Mouse (Mus musculus): ENCODE measurements around the gene Rec114.

Gene Rec114

DNA sequence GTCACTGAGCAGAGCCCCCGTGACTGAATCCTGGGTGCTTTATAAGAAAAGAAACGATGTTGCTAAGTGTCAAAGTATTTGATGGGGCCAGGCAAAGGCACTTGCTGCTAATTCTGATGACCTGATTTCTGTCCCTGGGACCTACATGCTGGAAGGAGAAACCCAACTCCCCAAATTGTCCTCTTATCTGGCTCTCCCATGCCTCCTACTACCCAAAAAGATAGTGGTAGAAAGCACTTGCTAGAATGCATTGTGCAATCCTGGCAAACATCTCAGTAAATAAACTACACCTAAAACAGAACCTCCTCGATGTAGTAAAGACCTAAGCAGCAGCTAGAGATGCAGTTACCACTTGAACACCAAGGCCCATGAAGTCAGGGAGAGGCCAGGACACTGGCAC, 81.0 kb downstream of the Rec114 start:
- H3K27me3 ChIP-seq (ENCODE audit: control insufficient read depth, insufficient read depth, low read length, poor library complexity, severe bottlenecking): no peaks in the 10 kb centered on the region
- H3K36me3 ChIP-seq (ENCODE audit: control insufficient read depth, insufficient read depth, low read length, poor library complexity, severe bottlenecking): peaks cover 5% of the 10 kb centered on the region; the same call in 1 of the 2 replicates
- DNase-seq (ENCODE audit: low read depth, low spot score): no peak

DNA sequence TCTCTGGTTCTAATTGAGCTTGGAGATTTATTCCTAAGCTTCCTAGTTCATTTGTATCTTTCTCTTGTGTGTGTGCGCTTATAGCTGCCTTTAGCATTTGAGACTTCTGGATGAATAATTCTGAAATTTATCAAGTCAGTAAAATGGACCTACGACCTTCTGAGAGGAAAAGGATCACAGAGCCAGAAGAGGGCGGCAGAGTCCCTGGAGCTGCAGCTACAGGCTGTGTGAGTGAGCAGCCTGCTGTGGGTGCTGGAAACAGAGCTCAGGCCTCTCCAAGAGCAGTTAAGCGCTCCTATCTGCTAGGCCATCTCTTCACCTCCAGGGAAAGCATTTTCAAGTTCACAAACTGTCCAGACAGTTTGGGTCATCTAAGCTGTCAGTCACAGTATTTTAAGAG, 81.8 kb downstream of the Rec114 start:
- Histone ChIP-seq H3K36me3 (ENCODE audit: control insufficient read depth, insufficient read depth, low read length, poor library complexity, severe bottlenecking) (peaks cover 5% of the 10 kb centered on the region; the same call in 1 of the 2 replicates), H3K27me3 (ENCODE audit: control insufficient read depth, insufficient read depth, low read length, poor library complexity, severe bottlenecking) (no peaks in the 10 kb centered on the region)
- DNase-seq (ENCODE audit: low read depth, low spot score): no peak

DNA sequence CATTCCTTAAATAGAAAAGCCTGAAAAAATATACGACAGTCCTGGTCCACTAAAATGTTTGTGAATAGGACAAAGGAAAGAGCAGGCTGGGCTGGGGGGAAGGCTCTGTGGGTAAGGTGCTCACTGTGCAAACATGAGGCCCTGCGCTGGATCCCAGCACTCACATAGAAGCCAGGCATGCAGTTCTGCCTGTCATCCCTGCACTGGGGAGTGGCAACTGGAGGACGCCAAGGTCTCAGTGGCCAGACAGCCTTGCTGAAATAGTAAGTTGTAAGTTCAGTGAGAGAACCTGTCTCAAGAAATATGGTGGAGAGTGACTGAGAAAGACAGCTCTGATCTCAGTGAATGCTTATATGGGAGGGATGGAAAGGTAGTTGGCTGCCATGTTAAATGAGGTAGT, 83.1 kb downstream of the Rec114 start:
- no peak for DNase-seq (ENCODE audit: low read depth, low spot score)
- peaks cover 3% of the 10 kb centered on the region for H3K36me3 ChIP-seq (ENCODE audit: control insufficient read depth, insufficient read depth, low read length, poor library complexity, severe bottlenecking)
- no peaks in the 10 kb centered on the region for H3K27me3 ChIP-seq (ENCODE audit: control insufficient read depth, insufficient read depth, low read length, poor library complexity, severe bottlenecking)

DNA sequence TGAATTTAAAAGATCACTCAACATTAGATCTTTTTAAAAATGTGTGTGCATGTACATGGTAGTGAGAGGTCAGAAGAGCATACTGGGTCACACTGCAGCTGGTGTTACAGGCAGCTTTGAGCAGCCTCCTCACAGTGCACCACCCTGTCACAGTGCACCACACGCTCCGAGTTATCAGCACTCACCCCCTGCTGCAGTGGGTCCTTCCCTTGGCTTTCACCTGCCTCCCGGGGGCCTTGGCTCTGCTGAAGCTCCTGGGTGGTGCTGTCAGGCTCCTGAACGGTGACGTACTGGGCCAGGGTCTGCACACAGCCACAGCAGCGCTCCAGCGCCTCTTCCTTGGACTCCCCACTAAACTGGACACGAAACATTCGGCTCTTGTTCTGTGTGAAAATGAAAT, 83.8 kb downstream of the Rec114 start:
- peaks cover 2% of the 10 kb centered on the region for H3K36me3 ChIP-seq (ENCODE audit: control insufficient read depth, insufficient read depth, low read length, poor library complexity, severe bottlenecking)
- no peaks in the 10 kb centered on the region for H3K27me3 ChIP-seq (ENCODE audit: control insufficient read depth, insufficient read depth, low read length, poor library complexity, severe bottlenecking)
- no peak for DNase-seq (ENCODE audit: low read depth, low spot score)

DNA sequence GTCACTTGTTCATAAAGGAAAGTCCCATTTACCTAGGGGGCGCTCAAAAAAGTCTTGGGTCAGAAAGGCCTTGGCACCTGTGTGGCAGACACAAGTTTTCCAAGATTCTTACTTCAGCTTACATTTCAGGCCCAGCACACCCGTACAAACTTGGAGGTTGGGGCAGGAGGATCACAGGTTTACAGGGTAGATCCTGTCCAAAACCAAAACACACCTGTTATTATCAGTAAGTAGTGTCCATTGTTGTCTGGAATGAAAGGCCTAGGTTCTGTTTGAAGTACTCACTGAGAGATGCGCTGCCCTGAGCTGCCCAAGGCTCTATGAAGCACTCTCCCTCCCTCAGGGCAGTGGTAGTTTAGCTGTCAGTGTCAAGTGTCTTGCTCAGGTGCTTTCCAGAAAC, 84.4 kb downstream of the Rec114 start:
- no peaks in the 10 kb centered on the region for H3K27me3 ChIP-seq (ENCODE audit: control insufficient read depth, insufficient read depth, low read length, poor library complexity, severe bottlenecking)
- DNase-seq (ENCODE audit: low read depth, low spot score): no peak
- H3K36me3 ChIP-seq (ENCODE audit: control insufficient read depth, insufficient read depth, low read length, poor library complexity, severe bottlenecking): peaks cover 2% of the 10 kb centered on the region

DNA sequence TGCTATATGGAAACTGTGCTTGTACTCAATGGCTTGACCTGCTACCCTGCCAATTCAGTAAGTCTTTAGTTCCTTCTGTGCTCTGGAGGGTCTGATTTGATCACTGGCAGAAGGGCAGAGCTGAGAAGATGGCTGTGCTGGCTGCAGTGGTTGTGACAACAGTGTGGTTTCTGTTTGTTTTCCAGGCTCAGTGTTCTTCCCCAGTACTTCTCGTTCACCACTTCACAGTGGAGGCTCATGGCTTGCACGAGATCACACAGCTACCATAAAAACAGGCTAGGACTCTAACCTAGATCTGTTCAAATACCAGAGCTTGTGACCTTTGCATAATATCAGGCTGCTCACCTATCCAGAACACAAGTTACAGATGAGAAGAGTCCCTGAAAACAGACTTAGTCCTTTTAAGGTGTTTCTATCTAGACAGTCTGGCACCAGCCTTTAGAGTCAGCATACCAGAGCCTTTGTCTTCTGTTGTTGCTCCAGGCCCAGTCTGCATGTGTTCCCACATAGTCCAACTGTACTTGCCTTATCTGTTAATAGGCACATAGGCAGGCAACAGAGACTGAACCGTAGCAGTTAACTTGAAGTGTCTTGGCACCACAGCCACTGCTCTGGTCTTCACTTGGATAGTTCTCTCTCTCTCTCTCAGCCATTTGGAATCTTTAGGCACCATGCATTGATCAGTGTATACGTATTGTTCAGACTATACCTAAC, 85.0 kb downstream of the Rec114 start:
- Histone ChIP-seq H3K27me3 (ENCODE audit: control insufficient read depth, insufficient read depth, low read length, poor library complexity, severe bottlenecking) (no peaks in the 10 kb centered on the region), H3K36me3 (ENCODE audit: control insufficient read depth, insufficient read depth, low read length, poor library complexity, severe bottlenecking) (no peaks in the 10 kb centered on the region; the same call in 1 of the 2 replicates)
- DNase-seq (ENCODE audit: low read depth, low spot score): no peak

DNA sequence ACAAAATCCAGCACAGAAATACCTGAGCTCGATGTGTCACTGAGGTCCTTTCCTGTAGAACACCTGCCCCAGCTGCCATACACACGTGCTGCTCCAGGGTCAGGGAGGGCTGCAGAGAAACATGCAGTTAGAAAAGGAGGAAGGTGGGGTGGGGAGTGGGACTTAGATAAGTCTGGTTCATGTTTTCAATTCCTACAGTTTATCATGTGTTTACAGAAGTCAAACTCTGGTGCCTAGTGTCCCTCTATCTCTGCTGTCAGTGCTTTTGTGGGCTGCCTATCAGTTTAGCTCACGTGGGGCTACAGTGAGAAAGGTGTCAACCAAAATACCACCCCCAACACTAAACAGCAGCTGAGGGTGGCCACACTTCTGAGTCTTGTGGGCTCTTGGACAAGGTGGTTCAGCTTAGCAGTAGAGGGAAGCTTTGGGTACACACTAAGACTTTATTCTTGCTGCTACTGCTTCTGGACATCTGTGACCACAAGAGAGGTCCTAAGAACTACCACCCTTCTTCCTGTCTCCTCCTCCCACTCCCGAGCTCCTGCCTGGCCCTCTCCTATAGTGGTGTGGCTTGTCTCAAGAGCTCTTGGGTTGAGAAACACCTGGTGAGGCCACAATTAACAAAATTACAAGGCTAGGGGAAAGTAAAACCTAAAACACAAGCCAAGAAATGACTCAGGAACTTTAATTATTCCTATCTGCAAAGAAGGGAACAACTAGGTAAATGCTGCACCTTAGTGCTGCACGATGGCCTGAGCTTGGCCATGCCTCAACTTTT, 85.8 kb downstream of the Rec114 start:
- no peak for DNase-seq (ENCODE audit: low read depth, low spot score)
- Histone ChIP-seq H3K27me3 (ENCODE audit: control insufficient read depth, insufficient read depth, low read length, poor library complexity, severe bottlenecking) (no peaks in the 10 kb centered on the region), H3K36me3 (ENCODE audit: control insufficient read depth, insufficient read depth, low read length, poor library complexity, severe bottlenecking) (no peaks in the 10 kb centered on the region; the same call in 1 of the 2 replicates)

DNA sequence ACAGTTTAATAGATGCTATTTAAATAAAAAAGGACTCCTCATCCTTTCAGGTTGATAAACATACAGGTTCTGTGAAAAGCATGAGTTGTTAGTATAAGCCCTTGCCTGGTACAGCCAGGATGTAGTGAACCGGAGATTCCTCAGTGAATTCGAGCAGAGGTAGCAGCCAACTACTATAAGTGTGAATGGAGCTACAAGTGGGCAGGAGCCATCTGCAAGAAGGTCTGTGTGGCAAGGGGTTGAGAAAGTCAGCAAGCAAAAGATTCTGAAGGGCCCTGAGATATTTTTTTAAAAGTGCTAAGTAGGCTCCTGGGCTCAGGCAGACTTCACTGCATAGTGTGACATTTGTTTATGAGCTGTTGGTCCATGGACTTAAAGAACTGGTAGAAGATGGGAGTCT, 86.9 kb downstream of the Rec114 start:
- H3K36me3 ChIP-seq (ENCODE audit: control insufficient read depth, insufficient read depth, low read length, poor library complexity, severe bottlenecking): no peaks in the 10 kb centered on the region; the same call in 1 of the 2 replicates
- no peak for DNase-seq (ENCODE audit: low read depth, low spot score)
- H3K27me3 ChIP-seq (ENCODE audit: control insufficient read depth, insufficient read depth, low read length, poor library complexity, severe bottlenecking): no peaks in the 10 kb centered on the region

DNA sequence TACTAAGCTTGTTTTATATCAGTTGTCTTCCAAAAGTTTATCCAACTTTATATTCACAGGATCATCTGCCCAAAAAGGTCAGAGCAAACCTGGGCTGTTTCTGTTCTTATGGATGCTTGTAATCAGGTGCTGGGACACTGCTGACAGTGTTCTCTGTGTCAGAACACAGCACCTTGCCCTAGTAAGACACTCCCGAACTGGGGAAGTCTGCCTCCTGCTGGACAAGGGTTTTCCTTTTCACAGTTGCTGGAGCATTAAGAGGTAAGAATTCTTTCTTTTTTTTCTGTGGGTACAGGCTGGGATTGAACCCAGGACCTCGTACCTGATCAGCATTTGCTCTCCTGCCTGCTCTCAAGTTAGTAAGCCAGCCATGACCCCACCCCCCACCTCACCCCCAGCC, 87.4 kb downstream of the Rec114 start:
- Histone ChIP-seq H3K36me3 (ENCODE audit: control insufficient read depth, insufficient read depth, low read length, poor library complexity, severe bottlenecking) (peaks cover 3% of the 10 kb centered on the region; the same call in 1 of the 2 replicates), H3K27me3 (ENCODE audit: control insufficient read depth, insufficient read depth, low read length, poor library complexity, severe bottlenecking) (no peaks in the 10 kb centered on the region)
- DNase-seq (ENCODE audit: low read depth, low spot score): peak; percentile 57

DNA sequence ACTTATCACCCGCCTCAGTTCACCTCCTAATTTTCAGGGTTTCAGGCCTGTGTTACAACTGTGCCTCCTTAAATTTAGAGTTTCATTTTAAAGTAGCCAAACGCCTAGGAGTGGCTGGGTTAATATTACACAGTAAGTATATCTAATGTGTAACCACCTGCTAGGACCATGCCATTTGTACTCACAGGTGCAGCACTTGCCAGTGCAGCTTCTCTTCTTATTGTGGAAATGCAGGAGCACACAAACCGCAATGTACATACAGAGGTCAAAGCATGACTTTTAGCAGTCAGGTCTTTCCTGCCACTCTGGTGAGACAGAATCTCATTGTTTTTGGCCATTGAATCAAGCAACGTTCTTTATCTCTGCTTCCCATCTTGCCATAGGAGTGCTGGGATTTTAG, 89.3 kb downstream of the Rec114 start:
- H3K27me3 ChIP-seq (ENCODE audit: control insufficient read depth, insufficient read depth, low read length, poor library complexity, severe bottlenecking): no peaks in the 10 kb centered on the region
- H3K36me3 ChIP-seq (ENCODE audit: control insufficient read depth, insufficient read depth, low read length, poor library complexity, severe bottlenecking): peaks cover 3% of the 10 kb centered on the region; the same call in 1 of the 2 replicates
- DNase-seq (ENCODE audit: low read depth, low spot score): no peak

DNA sequence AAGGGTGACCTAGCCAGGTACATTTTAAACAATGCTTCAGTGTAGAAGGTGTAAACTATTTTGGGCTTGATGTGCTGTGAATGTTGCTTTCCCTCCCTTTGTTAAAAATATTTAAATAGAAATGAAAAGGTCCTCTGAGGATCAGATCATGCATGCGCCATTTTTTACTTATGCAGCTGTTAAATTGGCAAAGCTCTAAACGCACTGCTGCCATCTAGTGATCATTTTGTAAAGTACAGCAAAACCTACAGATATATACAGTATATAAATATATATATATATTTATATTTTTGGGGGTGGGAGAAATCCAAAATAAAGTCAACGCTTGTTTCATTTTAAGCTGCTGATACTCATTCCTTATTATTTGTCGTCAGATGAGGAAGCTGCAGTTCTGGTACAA, 91.8 kb downstream of the Rec114 start:
- Histone ChIP-seq H3K36me3 (ENCODE audit: control insufficient read depth, insufficient read depth, low read length, poor library complexity, severe bottlenecking) (peaks cover 3% of the 10 kb centered on the region; the same call in 1 of the 2 replicates), H3K27me3 (ENCODE audit: control insufficient read depth, insufficient read depth, low read length, poor library complexity, severe bottlenecking) (no peaks in the 10 kb centered on the region)
- DNase-seq (ENCODE audit: low read depth, low spot score): peak; percentile 83

DNA sequence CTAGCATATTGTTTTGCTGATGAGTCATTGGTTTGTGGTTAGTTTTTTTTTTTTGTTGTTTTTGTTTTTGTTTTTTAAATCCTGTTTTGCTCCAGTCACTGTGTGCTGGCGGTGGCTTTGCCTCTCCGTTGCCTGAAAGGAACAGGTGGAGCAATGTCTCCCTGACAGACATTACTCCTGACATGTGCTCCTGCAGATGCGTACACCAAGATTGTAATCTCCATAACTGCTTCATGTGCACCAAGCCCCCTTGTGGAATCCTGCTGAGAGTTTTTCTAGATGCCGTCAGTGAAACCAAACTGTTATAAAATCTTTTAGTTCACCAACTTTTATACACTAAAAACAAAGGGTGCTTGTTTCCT, 94.5 kb downstream of the Rec114 start:
- no peak for DNase-seq (ENCODE audit: low read depth, low spot score)
- H3K27me3 ChIP-seq (ENCODE audit: control insufficient read depth, insufficient read depth, low read length, poor library complexity, severe bottlenecking): no peaks in the 10 kb centered on the region
- H3K36me3 ChIP-seq (ENCODE audit: control insufficient read depth, insufficient read depth, low read length, poor library complexity, severe bottlenecking): peaks cover 6% of the 10 kb centered on the region

DNA sequence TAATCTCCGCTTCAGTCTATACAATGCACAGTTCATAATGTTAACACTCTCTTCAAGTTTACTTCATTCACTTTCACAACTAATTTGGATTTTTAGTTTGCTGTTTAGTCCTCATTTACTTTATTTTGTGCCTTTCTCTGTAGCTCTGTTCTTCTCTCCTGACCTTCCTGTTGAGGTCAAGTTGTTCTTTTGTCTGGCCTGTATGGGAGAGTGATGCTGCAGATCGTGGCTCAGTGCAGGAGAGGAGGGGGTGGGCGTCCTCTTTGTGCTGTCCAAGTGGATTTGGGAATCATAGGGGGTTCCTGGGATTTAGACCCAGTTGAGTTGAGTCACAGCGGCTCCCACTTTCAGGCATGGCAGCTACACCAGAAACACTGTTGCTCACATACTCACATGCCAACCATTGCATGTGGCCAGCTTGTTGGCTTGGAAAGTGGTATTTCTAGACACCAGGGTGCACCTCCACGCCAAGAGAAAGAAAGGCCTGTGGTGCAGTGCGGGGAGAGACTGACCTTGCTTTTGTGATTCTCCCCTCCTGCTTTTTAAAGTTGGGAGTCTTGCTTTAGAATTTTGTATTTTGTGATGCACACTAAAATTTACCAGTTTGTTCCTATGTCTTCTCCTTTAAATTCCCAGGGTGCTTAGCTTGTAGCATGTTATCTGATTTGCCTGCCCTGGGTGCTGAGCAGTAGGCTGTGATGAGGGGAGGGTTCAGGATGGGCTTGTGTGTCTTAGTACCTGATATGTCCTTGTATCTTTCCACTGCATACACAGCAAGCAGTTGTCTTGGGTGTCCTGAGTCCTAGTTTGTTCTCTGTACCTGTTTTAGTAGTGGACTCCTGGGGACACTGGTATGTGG, 95.1 kb downstream of the Rec114 start:
- no peak for DNase-seq (ENCODE audit: low read depth, low spot score)
- H3K36me3 ChIP-seq (ENCODE audit: control insufficient read depth, insufficient read depth, low read length, poor library complexity, severe bottlenecking): peaks cover 9% of the 10 kb centered on the region
- H3K27me3 ChIP-seq (ENCODE audit: control insufficient read depth, insufficient read depth, low read length, poor library complexity, severe bottlenecking): no peaks in the 10 kb centered on the region

DNA sequence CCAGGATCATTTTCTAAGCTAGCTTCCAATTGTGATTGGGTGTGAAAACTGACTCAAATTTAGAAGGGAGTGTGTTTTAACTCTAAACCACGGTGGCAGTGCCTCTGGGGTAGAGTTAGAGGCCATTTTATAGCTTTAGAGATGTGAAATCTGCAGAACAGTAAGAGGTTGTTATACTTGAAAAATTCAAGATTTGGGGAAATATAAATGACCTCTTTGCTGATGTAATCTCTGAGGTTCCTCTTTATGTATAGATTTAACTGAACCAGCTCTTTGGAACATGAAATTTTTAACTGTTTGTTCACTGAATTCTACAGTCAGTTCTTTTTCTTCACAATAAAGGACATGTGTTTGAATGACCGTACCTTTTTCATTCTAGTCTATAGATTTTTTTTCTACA, 113.3 kb downstream of the Rec114 start:
- H3K36me3 ChIP-seq (ENCODE audit: control insufficient read depth, insufficient read depth, low read length, poor library complexity, severe bottlenecking): peaks cover 2% of the 10 kb centered on the region
- H3K27me3 ChIP-seq (ENCODE audit: control insufficient read depth, insufficient read depth, low read length, poor library complexity, severe bottlenecking): no peaks in the 10 kb centered on the region
- no peak for DNase-seq (ENCODE audit: low read depth, low spot score)

DNA sequence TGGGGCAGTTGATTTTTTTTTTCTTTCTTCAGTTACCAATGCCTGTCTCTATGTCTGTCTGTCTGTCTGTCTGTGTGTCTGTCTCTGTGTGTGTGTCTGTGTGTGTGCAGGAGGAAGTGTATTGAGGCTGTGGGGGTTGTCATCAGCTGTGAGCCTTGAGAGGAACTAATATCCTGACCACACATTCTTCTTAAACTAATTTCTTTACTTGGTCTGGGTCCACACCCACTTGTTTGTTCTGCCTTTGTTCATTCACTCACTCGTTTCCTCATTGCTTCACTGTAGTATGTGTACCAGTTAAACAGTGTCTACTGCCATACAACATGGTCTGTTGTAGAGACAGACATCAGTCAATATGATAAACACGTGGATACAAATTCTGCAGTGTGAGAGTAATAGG, 116.6 kb downstream of the Rec114 start:
- Histone ChIP-seq H3K27me3 (ENCODE audit: control insufficient read depth, insufficient read depth, low read length, poor library complexity, severe bottlenecking) (no peaks in the 10 kb centered on the region), H3K36me3 (ENCODE audit: control insufficient read depth, insufficient read depth, low read length, poor library complexity, severe bottlenecking) (peaks cover 2% of the 10 kb centered on the region)
- peak; percentile 26 for DNase-seq (ENCODE audit: low read depth, low spot score)
